Mouse (Mus musculus) thymus, adult 2 months (tissue): ENCODE results near the gene BC030867.

ENCODE experiments used
- CTCF ChIP-seq: fragments of 200-500 bp; IDR thresholded peaks from 2 replicates; pipeline ENCODE4 v1.5.1; 2012; ENCODE audit warnings: mild to moderate bottlenecking, control low read depth, low read length, moderate library complexity, borderline replicate concordance; ENCODE audit not compliant: control insufficient read depth, poor library complexity, insufficient read depth; ENCODE audit errors: extremely low read depth
- POLR2A ChIP-seq: fragments of 200-500 bp; IDR thresholded peaks from 2 replicates; pipeline ENCODE4 v1.6.1; 2012; ENCODE audit warnings: mild to moderate bottlenecking, low read length, control low read depth, moderate library complexity; ENCODE audit not compliant: control insufficient read depth, poor library complexity, insufficient read depth; ENCODE audit errors: extremely low read depth

GRCm38 (mm10) chr11:102224686-102225085 lies 24.0 kb upstream of the BC030867 start:
- TF ChIP-seq CTCF: no peak
- no peak for TF ChIP-seq POLR2A
